Mouse (Mus musculus) limb, embryonic 12.5 days (tissue): Measurements from ENCODE around the gene Pgap2. TPM values are rescaled to one million over a fixed set of nuclear protein-coding genes. Genes with fewer than 3 reads are reported as not detected.

Experiments
- ATAC-seq: fragments of 200-750 bp; cut with Nextera tagmentation; 2 replicates; pipeline ENCODE4 v1.8.0; 2017; ENCODE audit warnings: low read depth, moderate TSS enrichment; ENCODE audit not compliant: insufficient number of reproducible peaks, insufficient read depth, low FRiP score, low TSS enrichment
- H3K27ac ChIP-seq: fragments of 300-500 bp; sonication (generic); 2 replicates; pipeline ENCODE4 v1.5.1; 2016; ENCODE audit warnings: mild to moderate bottlenecking, moderate library complexity
- H3K27me3 ChIP-seq: fragments of 300-500 bp; sonication (generic); 2 replicates; pipeline ENCODE4 v1.6.1; 2016; ENCODE audit warnings: mild to moderate bottlenecking, moderate library complexity
- H3K36me3 ChIP-seq: fragments of 300-500 bp; sonication (generic); 2 replicates; pipeline ENCODE4 v1.6.1; 2016; ENCODE audit warnings: mild to moderate bottlenecking, moderate library complexity
- H3K4me1 ChIP-seq: fragments of 300-500 bp; sonication (generic); replicated peaks from 2 replicates; pipeline ENCODE4 v1.6.1; 2016
- H3K4me2 ChIP-seq: fragments of 300-500 bp; sonication (generic); 2 replicates; pipeline ENCODE4 v1.6.1; 2016; ENCODE audit warnings: mild to moderate bottlenecking, moderate library complexity
- H3K4me3 ChIP-seq: fragments of 300-500 bp; sonication (generic); replicated peaks from 2 replicates; pipeline ENCODE4 v1.5.1; 2016; ENCODE audit warnings: mild to moderate bottlenecking
- H3K9ac ChIP-seq: fragments of 300-500 bp; sonication (generic); replicated peaks from 2 replicates; pipeline ENCODE4 v1.6.1; 2016; ENCODE audit warnings: mild to moderate bottlenecking, moderate library complexity
- H3K9me3 ChIP-seq: fragments of 300-500 bp; sonication (generic); 2 replicates; pipeline ENCODE4 v1.6.1; 2016; ENCODE audit warnings: mild to moderate bottlenecking, moderate library complexity
- WGBS: fragments of 180-500 bp; shearing (Covaris S2); methylation state at CpG from one replicate; pipeline ENCODE4 v1.1.7; 2016; 5-methylcytosine and 5-hydroxymethylcytosine counted together
- polyA plus RNA-seq: library from polyadenylated mRNA; unstranded; fragments of >200 nt; fragmentation: Nextera tagmentation; extraction: Ambion mirVana; gene quantifications from 2 replicates; pipeline ENCODE4 v1.2.1, GENCODE M21; 2016

Gene Pgap2
- 82.0 and 84.9 TPM in 2 replicates for polyA plus RNA-seq

DNA sequence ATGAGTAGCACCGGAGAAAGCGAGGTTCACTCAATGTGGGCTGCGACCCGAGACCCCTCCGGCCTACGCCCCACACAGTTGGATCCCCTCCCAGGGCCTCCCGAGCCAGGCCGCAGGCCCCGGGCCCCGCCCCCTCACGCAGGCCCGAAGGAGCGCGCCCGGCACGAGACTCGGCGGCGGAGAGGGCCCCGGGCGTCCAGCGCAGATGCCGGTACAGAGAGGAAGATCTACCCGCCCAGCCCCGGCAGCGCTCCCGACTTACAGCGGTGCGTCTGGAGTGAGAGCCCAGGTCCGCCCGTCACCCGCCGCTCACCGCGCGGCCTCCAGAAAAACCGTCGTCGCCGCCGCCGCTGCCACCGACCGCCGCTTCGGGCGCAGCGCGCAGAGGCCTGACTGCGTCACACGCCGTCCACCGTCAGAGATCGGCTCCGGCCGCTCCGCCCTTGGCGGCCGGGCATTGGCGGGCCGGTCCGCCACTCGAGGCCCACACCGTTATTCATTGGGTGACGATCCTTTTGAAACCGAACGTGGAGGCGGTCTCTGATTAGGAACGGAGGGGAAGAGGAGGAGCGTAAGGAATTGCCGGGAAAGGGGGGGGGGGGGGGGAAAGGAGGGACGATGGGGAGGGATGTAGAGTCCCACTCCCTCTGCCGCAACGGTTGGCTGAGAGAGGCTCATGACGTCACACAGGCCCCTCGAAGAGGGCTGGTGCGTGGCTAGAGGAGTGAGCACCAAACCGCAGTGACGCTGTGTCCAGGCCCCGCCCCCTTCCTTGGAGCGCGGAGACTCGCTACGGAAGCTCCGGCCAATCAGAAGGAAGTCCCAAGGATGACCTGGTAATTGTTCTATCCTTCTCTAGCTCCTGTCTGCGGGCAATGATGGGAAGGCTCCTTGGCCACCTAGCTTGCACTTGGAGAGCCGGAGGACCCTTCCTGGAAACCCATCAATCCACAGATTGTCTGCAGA lies at the start of gene Pgap2, which contains the start of gene Nup98:
TSS of gene Pgap2 (plus strand) at position 453 of the 966 bp plus-strand sequence.
TSS of gene Nup98 (minus strand) at position 421 of the 966 bp plus-strand sequence.
- peak within 1 kb of the TSS; percentile 85 for H3K9ac ChIP-seq
- peak; percentile 99 for ATAC-seq
- peak within 1 kb of the TSS; percentile 58 for H3K4me3 ChIP-seq
- peaks cover 8% of the 10 kb centered on the region for H3K4me1 ChIP-seq
- no peaks in the 10 kb centered on the region for H3K27me3 ChIP-seq
- under 1% methylated on average over 85 of the region's 87 CpGs for WGBS
- H3K9me3 ChIP-seq: no peaks in the 10 kb centered on the region
- no peaks in the 10 kb centered on the region for H3K36me3 ChIP-seq
- H3K27ac ChIP-seq: peak within 1 kb of the TSS; percentile 91
- peak within 1 kb of the TSS; percentile 78 for H3K4me2 ChIP-seq

DNA sequence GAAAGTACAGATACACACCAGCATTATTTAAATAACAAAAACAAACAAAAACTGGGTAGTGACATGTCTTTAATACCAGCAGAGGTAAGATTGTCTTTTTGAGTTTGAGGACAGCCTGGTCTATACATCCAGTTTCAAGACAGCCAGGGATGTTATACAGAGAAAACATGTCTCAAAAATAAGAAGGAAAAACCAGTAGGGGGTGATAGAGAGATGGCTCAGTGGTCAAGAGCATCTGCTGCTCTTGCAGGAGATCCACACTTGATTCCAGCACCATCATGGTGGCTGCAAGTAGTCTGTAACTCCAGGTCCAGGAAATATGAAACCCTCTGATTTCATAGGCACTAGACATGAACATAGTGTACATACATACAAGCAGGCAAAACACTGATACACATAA lies 39.7 kb upstream of the Pgap2 start:
- Histone ChIP-seq H3K4me2 (no peak overlapping the region), H3K9ac (no peak overlapping the region), H3K4me3 (no peak overlapping the region), H3K36me3 (peaks cover 46% of the 10 kb centered on the region), H3K9me3 (no peaks in the 10 kb centered on the region), H3K27me3 (no peaks in the 10 kb centered on the region), H3K27ac (no peak overlapping the region), H3K4me1 (no peaks in the 10 kb centered on the region)
- ATAC-seq: no peak

DNA sequence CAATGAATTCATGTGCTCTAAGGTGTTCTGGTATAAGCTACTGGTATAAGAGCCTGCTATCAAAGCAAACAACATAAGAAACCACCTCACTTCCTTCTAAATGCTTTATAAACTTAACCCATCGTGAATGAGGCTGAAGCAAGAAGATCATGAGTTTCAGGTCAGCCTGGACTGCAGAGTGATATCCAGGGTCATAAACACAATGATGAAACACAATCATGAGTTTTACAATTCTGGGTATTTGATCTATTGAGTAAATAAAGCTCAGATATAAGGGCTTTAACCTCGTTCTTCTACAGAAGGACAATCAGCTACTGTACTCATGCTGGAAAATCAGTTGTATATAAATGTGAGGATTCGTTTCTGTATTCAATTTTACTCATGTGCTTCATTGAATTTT lies 26.2 kb upstream of the Pgap2 start:
- ATAC-seq: no peak
- no peak overlapping the region for H3K4me2 ChIP-seq
- H3K36me3 ChIP-seq: peaks cover 89% of the 10 kb centered on the region
- H3K9me3 ChIP-seq: no peaks in the 10 kb centered on the region
- WGBS: 91% methylated on average over 3 of the region's 3 CpGs
- H3K27me3 ChIP-seq: no peaks in the 10 kb centered on the region
- no peak overlapping the region for H3K4me3 ChIP-seq
- H3K9ac ChIP-seq: no peak overlapping the region
- no peak overlapping the region for H3K27ac ChIP-seq
- H3K4me1 ChIP-seq: no peaks in the 10 kb centered on the region

DNA sequence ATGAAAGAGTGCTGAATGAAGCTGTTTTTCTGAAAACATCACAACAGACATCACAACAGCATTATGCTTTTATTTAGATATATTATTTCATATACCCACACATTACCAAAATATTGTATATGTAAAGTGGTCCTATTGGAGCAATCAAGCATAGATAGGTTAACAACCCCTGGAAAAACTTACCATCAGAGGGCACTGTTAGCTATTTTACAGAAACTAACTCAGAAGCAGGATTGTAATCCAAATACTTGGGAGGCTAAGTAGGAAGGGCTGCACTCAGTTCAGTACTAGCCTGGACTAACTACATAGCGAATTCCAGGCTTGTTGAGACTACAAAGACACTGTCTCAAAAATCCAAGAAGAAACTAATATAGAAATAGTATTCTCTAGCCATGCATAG lies 17.7 kb upstream of the Pgap2 start:
- Histone ChIP-seq H3K4me1 (no peaks in the 10 kb centered on the region), H3K4me2 (no peak overlapping the region), H3K27ac (no peak overlapping the region), H3K27me3 (no peaks in the 10 kb centered on the region), H3K4me3 (no peak overlapping the region), H3K9me3 (no peaks in the 10 kb centered on the region), H3K9ac (no peak overlapping the region), H3K36me3 (peaks cover 73% of the 10 kb centered on the region)
- no peak for ATAC-seq
- WGBS: 97% methylated on average over 1 of the region's 1 CpGs

DNA sequence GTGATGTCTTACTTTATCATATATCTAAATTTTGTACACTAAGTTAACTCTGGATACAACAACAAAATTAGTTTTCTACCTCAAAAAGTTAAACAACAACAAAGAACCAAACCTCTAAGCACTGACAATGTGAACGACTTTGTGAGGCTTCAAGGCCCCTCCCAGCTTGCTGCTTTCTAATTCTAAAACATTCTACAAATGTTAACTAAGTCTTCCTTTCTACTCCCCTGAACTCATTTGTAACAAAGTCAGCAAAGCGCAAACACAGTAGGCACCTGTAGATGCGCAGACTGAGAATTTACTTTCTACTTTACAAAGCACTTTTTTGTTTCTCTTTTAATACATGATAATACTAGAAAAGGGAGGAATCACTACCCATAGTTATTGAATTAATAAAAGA lies 9.4 kb upstream of the Pgap2 start:
- Histone ChIP-seq H3K27ac (no peak overlapping the region), H3K27me3 (no peaks in the 10 kb centered on the region), H3K4me3 (no peak overlapping the region), H3K4me2 (no peak overlapping the region), H3K9ac (no peak overlapping the region), H3K36me3 (peaks cover 7% of the 10 kb centered on the region), H3K4me1 (no peaks in the 10 kb centered on the region), H3K9me3 (no peaks in the 10 kb centered on the region)
- ATAC-seq: no peak
- WGBS: 88% methylated on average over 3 of the region's 3 CpGs

DNA sequence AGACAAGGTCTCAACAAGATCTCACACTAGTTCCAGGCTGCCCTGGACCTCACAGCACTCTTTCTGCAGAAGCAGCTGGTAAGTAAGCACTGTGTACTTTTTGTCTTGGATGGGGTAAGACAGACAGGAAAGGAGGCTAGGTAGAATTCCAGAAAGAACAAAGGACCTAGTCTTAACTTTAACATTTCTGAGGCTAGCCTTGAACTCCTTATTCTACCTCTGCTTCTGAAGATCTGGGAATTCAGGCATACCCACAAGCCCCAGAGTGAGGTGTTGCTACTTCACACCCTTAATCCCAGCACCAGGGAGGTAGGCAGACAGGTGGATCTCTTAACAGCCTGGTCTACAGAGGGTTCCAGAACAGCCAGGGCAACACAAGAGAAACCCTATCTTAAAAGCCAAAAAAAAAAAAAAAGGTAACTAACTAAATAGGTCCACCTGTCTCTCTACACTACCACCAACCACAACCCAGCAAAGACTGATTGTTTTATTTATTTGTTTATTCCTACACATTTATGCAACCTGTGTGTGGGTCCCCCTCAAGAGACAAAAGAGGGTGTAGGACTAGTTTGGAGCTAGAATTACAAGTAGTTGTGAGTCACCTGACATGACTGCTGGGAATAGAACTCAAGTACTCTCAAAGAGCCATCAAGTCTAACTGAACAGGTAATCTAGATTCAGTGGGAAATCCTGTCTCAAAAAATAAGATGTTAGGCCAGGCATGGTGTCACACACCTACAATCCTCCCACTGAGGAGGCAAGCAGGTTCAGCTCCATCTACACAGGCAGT lies 8.8 kb upstream of the Pgap2 start:
- Histone ChIP-seq H3K27me3 (no peaks in the 10 kb centered on the region), H3K4me1 (no peaks in the 10 kb centered on the region), H3K9me3 (no peaks in the 10 kb centered on the region), H3K4me2 (no peak overlapping the region), H3K36me3 (peaks cover 7% of the 10 kb centered on the region), H3K9ac (no peak overlapping the region), H3K4me3 (no peak overlapping the region), H3K27ac (no peak overlapping the region)
- ATAC-seq: no peak

DNA sequence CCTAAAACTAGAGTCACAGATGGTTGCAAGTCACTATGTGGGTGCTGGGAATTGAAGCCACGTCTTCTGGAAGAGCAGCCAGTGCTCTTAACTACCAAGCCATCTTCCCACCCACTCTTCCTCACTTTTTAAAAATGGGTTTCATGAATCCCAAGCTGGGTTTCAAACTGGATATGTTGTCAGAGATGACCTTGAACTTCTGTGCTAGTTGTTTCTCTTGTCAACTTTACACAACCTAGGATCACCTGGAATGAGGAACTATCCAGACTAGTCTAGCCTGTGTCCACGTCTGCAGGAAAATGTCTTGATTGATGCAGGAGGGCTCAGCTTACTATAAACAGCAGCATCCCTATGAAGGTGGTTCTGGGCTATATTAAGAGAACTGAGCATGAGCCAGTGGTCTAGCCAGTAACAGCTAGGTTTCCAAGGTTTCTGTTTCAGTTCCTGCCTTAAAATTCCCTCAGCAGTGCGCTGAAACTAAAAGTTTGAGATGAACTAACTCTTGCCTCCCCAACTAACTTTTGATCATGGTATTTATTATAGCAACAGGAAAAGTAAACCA lies 5.6 kb upstream of the Pgap2 start:
- no peak overlapping the region for H3K4me3 ChIP-seq
- no peak overlapping the region for H3K4me2 ChIP-seq
- ATAC-seq: no peak
- H3K27ac ChIP-seq: no peak overlapping the region
- no peak overlapping the region for H3K9ac ChIP-seq
- H3K36me3 ChIP-seq: peaks cover 7% of the 10 kb centered on the region
- H3K4me1 ChIP-seq: peaks cover 8% of the 10 kb centered on the region
- WGBS: 85% methylated on average over 3 of the region's 3 CpGs
- H3K27me3 ChIP-seq: no peaks in the 10 kb centered on the region
- no peaks in the 10 kb centered on the region for H3K9me3 ChIP-seq

DNA sequence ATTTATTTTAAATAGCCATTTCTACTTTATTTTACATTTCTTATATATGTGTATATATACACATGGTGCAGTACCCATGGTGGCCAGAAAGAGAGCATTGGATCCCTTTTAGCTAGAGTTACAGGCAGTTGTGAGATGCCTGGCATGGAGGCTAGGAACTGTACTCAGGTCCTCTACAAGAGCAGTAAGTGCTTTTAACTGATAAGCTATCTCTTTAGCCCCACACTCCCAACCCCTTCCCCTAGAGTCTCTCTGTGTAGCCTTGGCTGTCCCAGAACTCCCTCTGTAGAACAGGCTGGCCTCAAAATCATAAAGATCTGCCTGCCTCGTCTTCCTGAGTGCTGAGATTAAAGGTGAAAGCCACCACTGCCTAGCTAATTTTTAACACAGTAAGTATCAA lies 4.4 kb upstream of the Pgap2 start:
- 69% methylated on average over 1 of the region's 1 CpGs for WGBS
- Histone ChIP-seq H3K4me1 (peaks cover 8% of the 10 kb centered on the region), H3K9ac (no peak overlapping the region), H3K27me3 (no peaks in the 10 kb centered on the region), H3K36me3 (peaks cover 7% of the 10 kb centered on the region; the same call in 1 of the 2 replicates), H3K27ac (no peak overlapping the region), H3K4me2 (no peak overlapping the region), H3K4me3 (no peak overlapping the region), H3K9me3 (no peaks in the 10 kb centered on the region)
- ATAC-seq: no peak

DNA sequence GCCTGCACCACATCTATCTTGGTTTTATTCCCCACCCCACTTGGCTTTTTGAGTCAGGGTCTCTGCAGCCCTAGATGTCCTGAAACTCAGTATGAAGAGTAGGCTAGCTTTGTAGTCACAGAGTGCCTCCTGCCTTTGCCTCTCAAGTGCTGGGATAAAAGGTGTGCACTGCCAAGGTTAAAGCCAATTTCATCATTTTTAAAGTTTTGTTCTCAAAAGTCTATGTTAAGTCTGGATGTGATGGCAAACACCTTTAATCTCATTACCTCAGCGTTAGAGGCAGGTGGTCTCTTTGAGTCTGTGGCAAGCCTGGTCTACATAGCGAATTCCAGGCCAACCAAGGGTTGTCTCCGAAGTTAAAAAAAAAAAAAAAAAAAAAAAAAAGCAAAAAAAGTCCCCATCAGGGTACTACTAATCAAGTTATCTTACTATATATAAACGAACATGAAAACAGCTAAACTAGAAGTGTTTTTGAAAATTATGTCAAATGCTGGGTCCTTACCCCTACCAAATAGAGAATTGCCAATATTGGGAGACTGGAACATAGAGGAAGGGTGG lies 1.1 kb upstream of the Pgap2 start:
- Histone ChIP-seq H3K4me2 (peak overlapping the region; percentile 78), H3K9ac (peak overlapping the region; percentile 85), H3K36me3 (peaks cover 7% of the 10 kb centered on the region; the same call in 1 of the 2 replicates), H3K9me3 (no peaks in the 10 kb centered on the region), H3K4me1 (peaks cover 8% of the 10 kb centered on the region), H3K4me3 (peak overlapping the region; percentile 58), H3K27me3 (no peaks in the 10 kb centered on the region), H3K27ac (no peak overlapping the region; the same call in 1 of the 2 replicates)
- WGBS: 56% methylated on average over 4 of the region's 4 CpGs
- no peak for ATAC-seq

DNA sequence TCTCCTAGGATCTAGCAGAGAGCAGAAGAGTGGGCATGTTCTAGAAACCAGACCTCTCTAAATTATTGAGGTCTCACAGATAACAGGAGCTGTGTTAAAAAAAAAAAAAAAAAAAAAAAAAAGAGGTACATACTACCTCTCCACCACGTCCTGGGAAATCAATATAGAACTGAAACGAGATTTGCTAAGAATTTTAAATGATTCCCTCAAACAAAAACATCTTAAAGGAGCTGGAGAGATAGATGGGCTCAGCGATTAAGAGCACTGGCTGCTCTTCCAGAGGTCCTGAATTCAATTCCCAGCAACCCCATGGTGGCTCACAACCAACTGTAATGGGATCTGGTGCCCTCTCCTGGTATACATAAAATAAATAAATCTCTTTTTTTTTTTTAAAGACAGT lies 1.1 kb downstream of the Pgap2 start:
- peak overlapping the region; percentile 90 for H3K27ac ChIP-seq
- H3K36me3 ChIP-seq: no peaks in the 10 kb centered on the region
- ATAC-seq: no peak
- H3K9me3 ChIP-seq: no peaks in the 10 kb centered on the region
- H3K4me2 ChIP-seq: peak overlapping the region; percentile 65
- no peaks in the 10 kb centered on the region for H3K27me3 ChIP-seq
- WGBS: 71% methylated on average over 3 of the region's 3 CpGs
- H3K4me1 ChIP-seq: peaks cover 8% of the 10 kb centered on the region
- peak overlapping the region; percentile 67; the same call in 1 of the 2 replicates for H3K9ac ChIP-seq
- peak overlapping the region; percentile 58 for H3K4me3 ChIP-seq
